Mouse (Mus musculus) right cerebral cortex, postnatal 4 days (tissue): ENCODE results near the gene Lfng.
A peak's percentile ranks its signal among the peaks of the same experiment; 100 is the strongest.

Experiments used
- DNase-seq: peaks from one replicate; pipeline ENCODE4 v3.0.0-alpha.2; 2022

Gene Lfng

DNA sequence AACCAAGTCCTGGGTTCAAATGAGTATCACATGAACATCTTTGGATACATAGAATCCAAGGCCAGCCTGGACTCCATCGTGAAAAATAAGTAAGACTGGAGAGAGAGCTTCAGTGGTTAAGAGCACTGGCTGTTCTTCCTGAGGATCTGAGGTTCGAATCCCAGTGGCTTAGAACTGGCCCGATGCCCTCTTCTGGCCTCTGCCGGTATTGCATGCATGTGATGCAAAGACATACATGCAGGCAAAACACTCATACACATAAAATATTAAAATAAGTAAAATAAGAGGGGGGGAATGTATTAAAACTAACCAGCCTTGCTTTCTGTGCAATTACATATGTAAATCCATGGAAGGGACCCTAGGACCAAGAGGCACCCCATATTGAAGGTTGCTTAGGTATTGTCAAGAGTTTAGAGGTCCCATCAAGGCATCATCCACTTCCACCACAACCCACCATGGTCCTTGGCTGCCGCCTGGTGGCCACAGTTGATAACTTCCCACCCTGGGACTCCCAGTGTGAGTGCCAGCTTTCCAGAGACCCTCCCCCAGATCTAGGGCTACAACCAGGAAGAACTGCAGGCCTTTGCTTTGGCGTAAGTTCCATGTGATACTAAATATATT, 12.1 kb downstream of the Lfng start:
- peak; percentile 83 for DNase-seq

DNA sequence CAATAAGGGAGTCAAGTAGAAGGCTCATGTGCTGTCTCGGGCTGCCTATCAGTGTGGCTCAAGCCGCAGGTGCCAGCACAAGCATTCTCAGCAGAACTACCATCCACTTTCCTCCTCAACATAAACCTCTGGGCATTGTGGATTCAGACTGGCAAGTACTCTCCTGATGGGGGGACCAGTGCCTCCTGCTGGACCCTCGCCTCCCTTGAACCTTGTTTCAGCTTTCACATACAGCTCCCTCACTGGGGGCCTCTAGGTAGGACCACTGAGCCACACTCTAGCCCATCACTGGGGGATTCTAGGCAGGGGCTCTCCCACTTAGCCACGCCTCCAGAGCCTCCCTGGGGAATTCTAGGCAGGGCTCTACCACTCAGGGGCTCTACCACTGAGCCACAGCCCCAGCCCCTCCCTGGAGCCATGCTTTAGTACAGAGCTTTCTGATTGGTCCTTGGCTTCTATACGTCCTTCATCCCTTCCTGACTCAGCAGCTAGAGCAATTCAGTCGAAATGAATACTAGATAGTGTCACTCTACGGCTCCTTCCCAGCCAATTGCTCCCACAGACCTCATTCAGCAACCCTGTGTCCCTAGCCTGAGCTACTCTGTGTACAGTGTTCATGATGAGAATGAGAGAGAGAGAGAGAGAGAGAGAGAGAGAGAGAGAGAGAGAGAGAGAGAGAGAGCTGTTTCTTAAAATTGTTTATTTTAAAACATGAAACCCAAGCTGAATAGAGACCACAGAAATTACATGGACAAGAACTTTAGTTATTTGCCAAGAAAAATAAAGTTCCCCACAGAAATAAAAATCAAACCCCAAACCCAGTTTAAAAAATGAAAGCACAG, 13.0 kb downstream of the Lfng start:
- DNase-seq = no peak

DNA sequence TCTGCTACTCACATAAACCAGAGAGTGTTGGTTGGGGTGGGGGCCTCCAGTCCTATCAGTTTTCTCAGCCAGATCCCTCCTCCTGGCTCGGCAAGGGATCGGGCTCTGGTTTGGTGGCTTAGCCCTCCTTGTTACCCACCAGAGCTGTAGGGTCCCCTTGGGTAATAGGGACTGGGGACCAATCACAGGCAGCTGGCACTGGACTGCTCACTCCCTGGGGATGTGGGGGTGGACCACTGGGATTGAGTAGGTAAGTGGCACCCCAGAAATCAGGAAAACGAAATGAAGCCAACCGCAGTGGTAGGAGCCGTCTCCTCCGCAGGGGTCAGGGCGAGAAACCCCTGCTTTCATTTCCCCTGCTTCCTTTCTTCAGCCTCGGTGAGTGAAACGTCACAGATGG, 14.0 kb downstream of the Lfng start:
- DNase-seq = no peak

DNA sequence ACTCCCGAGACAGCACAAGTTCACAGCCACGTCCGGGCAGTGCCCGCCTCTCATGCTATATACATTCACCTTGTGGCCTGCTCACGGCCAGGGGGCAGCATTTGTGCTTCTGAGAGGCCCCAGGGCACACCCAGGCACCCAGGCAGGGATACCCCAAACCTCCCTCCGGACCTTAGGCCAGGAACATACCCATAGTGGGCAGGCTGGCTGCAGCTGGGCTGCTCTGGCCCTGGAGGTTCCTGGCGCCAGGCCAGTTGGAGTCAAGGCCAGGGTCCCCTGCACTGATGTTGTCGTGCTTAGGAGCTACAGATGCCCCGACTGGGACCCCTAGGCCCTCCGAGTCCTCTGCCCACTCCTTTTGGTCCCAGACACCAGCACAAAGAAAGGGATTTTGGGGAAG, 14.4 kb downstream of the Lfng start:
- DNase-seq = peak; percentile 54

DNA sequence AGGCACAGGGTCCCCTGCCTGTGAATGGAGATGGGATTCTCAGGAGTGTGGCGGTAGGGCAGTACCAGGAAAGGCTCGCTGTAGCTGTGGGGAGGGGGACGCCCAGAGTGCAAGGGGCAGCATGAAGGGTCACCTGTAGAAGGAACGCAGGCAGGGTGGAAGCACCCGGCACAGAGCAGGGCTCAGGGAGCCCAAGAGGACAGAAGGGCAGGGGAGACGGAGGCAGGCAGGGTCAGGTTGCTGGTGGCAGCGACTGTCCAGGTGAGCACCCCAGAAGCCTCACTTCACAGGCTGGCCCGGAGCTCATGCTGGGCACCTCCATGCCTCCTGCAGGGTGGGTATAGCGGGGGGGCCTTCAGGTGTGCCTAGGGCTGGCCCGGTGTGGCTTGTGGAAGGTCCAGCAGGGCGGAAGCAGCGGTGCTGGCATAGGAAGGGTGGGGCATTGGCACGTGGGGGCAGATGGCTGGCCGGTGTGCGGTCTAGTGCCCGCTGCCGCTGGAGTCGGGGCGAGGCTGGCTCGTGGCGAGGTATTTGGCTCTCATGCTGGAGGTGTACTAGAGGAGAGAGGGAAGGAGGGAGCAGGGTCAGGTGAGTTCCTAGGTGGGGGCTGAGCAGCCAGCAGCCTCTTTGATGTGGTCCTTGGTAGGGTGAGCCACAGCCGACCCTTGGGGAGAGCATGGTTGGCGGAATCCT, 16.0 kb downstream of the Lfng start:
- no peak for DNase-seq

DNA sequence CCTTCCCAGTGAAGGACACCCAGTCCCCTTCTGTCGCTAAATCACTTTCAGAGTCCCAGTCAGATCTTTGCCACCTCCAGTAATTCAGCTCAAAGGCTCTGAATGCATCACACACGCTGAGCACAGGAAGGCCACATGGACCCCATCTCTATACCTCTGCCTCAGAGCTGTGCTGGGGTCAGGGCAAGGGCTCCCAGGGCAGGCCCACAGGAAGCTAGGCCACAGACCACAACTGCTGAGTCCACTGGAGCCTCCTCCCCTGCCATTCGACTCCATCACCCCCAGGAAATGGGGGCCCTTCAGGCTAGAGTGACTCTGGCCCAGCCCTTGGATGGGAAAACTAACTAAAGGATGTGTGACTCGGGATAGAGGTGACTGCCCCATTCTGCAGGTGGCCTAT, 16.7 kb downstream of the Lfng start:
- DNase-seq = no peak

DNA sequence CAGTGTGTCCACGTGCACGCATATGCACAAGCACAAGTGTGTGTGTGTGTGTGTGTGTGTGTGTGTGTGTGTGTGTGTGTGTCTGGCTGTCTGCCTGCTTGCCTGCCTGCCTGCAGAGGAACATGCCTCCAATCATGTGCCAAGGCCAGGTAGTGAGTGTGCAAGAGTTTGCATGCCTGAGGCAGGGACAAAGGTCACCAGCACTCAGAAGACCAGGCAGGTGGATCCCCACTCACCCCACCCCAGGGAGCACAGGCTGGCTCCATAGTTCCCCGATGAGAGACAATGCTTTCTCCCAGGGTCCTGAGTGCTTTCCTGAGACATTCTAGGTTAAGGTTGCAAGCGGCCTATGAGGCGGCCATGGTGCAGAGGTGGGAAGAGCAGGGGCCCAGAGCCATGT, 17.1 kb downstream of the Lfng start:
- DNase-seq = no peak

DNA sequence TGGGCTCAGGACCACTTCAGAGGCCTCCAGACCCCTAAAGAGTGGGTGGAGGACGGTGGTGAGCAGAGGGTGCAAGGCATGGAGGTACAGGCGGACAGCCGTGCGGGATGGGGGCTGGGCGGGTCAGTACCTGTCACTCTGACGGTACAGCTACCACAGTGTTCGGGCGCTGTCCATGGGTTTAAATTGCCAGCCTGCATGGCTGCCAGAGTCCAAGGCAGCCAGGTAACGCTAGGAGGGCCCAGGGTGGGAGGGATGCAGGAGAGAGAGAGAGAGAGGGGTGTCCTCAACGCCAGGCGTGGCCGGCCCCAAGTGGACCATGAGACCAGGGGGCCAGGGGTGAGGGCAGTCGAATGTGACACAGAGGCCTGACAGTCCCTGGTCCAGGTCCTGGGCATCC, 17.8 kb downstream of the Lfng start:
- DNase-seq = no peak

DNA sequence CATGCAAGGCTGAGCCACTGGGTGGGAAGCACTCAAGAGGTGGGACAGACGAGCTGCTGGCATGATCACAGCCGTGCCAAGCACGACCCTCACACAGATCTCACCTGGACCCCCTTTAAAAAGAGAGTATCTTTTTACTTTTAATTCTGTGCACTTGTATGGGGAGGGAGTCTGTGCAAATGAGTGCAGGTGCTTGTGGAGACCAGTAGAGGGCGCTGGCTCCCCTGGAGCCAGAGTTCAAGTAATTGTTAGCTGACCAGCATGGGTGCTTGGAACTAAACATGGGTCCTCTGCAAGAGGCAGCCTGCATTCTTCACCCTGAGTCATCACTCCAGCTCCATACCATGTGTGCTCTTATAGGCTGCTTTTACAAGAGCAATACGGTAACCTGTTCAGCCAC, 20.5 kb downstream of the Lfng start:
- DNase-seq = no peak

DNA sequence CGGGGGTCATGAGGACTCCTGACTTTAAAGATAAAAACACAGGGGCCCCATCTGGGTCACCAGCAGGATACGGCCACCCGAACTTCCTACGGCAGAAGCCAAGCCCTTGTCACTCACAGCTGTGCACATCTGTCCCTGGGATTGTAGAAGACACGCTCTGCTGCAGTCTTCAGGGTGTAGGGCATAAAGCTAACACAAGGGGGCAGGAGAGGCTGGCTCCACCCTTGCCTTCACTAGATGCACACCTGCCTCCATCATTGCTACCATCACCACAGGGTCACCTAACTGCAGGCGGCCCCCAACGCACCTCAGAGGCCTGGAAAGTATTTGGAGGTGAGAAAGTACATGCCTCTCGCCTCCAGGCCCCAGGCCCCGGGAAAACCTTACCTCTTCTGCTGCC, 21.9 kb downstream of the Lfng start:
- DNase-seq = no peak

DNA sequence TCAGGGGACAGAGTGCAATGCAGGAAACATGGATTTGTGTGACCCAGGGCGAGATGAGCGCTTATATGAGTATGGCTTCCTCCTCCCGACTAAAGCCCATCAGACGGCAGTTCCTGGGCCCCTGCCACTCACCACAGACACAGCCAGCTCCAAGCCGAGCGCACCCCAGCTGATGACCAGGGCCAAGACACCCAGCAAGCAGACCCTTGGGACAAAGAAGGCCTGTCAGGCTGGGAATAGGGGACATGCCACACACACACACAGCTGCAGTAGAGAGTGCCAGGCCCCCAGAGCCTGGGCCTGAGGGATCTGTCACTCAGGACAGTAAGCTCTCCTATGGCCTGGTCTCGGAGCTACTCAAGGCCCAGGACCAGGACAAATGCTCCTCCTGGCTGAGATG, 26.3 kb downstream of the Lfng start:
- DNase-seq = no peak

DNA sequence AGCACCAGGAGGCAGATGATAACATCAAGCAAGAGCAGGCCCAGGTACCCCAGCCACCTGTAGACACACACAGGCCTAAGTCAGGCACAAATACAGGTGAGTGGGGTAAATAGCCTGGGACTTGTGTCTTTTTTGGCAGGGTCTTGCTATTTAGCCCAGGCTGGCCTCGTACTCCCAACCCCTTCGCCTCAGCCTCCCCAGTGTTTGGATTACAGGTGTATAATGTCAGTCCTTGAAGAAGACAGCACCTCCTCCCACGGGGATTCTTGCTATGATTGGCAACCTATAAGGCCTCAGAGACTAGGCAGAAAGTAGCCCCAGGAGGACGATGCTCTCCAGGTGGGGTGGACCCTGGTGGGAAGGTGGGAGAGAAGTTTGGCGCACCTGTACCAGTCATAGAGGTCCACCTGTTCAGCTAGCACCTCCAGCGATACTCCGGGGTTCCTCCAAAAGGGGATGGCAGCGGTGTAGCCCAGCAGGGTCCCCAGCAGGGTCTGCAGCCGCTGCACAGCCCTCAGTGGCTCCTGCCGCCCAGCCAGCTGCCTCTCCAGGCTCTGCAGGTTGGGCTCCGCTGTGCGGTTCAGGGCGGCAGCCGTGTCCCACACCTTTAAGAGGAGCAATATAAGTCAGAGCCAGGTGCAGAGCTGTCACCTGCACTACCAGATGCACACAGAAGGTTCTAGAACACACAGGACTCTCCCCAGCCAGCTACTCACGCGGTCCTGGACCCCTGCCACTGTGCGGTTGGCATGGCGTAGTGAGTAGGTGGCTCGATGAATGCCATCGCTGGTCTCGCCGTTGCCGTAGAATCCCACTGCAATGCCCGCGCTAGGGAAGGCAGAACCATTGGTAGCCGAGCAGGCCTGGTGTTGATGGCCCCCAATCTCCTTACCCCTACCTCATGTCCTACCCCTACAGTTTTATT, 27.9 kb downstream of the Lfng start:
- DNase-seq = no peak

DNA sequence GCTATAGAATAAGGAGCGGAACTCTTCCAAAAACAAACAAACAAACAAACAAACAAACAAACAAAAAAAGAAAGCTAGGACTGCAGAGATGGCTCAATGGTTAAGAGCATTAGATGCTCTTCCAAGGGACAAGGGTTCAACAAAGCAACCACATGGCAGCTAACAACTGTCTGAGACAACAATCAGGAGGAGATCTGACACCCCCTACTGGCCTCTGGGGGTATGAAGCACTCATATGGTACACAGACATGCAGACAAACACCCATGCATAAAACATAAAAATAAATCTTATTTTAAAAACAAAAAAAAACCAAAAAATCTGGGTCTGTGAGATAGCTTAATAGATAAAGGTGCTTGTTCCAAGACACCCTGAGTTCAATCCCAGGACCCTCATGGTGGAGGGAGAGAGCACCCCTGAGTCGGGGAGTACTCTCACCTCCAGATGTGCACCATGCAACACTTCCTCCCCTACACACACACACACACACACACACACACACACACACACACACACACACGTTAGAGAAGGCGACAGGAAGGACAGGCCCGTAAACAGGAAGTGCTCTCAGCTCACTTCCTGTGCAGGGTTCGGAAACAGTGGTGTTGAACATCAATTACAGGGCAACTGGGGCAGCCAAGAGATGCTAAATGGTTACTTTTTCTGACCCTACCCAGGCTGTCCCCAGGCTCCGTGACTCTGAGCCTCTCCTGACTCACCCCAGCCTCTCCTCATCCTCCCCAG, 29.4 kb downstream of the Lfng start:
- no peak for DNase-seq

DNA sequence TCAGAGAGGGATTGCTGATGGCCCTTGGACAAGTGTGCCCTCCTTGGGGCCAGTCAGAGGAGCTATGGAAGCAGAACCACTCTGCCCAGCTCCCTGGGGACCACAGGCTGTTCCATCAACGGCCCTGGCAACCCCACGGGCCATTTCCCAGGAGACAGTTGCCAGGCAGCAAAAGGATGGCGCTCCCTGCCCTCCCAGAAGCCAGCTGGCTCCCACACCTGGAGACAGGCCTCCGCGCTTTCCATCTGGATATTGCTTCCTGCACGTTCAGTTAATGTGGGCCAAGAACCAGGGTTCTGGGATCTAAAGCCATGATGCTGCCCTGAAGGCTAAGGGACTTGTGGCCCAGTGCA, 29.9 kb downstream of the Lfng start:
- no peak for DNase-seq

DNA sequence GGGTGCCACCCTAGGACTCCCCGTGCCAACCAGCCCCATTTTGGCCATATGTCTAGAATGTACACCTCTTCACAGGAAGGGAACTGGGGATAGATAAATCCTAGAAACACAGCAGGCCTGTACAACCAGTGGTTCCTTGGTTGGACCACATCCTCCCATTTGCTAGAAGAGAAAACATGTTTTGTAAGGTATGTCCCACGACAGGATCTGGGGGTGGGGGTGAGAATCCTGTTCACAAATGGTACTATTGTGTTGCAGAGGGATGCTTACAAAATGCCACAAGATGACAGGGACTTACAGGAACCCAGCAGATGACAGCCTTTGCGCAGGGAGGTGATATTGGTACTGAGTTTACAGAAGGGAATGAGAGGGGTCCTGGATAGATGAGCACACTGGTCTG, 30.9 kb downstream of the Lfng start:
- DNase-seq = no peak

DNA sequence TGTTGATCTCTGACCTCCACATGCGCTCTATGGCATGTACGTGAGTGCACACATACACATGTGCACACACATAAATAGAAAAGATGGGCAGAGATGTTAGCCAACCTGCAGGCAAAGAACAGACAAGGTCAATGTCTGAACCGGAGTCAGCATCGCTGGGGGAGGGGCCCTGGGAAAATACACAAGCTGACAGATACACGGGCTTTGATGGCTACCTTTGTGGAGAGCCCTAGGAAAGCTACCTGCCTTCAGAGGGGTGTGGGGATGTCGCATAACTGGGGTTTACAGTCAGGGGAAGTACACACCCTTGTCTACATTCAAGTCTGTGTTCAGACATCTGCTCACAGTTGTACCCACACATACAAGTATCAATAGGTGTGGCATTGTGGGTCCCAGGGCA, 31.4 kb downstream of the Lfng start:
- no peak for DNase-seq

DNA sequence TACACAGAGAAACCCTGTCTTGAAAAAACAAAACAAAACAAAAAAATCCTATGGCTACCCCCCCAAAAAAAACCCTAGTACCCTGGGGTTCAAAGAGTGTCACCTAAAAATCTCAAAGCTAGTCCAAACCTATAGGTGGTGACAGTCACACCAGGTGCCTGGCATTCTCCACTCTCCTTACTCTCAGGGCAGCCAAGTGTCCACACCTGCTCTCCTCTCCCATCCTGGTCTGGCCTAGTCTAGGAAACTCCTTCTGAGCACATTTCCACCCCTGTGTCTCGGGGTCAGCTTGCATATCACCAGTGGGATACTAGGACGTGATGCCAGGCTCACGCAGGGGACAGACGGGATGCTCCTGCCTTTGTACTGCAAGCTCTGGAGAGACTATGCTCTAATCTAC, 32.2 kb downstream of the Lfng start:
- DNase-seq = no peak

DNA sequence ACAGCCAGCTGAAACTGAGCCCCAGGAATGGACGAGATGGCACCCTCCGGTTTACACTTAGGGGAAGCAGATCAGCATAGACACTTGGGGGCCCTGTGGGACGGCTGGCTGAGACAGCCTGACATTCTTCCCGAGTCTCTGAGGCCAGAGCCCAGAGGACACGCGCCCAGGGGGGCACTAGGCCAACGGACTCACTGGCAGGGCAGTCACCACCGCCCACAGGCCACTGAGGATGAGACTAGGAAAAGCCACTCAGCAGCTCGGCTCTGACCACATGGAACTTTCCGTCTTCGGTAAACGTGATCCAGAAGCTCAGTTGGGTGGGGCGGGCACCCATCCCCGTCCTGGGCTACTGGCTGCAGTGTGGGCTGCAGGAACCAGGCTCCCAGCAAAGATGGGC, 32.8 kb downstream of the Lfng start:
- peak; percentile 22 for DNase-seq

DNA sequence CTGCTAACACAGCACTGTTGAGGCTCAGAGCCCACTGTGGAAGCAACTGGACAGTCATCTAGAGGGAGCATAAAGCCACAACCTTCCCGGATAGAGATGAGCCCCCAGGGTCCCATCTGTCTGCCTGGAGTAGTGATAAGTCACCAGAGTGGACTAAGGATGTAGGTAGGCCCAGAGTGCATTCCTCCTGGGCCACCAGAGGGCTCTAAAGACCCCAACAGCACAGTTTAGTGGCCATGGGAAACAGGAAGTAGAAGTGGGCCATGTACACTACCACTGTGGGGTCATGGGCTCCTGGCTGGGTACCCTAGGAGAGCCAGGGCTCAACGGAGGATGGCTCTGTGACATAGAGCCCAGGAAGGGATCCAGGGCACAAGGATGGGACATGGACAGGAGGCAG, 33.7 kb downstream of the Lfng start:
- no peak for DNase-seq

DNA sequence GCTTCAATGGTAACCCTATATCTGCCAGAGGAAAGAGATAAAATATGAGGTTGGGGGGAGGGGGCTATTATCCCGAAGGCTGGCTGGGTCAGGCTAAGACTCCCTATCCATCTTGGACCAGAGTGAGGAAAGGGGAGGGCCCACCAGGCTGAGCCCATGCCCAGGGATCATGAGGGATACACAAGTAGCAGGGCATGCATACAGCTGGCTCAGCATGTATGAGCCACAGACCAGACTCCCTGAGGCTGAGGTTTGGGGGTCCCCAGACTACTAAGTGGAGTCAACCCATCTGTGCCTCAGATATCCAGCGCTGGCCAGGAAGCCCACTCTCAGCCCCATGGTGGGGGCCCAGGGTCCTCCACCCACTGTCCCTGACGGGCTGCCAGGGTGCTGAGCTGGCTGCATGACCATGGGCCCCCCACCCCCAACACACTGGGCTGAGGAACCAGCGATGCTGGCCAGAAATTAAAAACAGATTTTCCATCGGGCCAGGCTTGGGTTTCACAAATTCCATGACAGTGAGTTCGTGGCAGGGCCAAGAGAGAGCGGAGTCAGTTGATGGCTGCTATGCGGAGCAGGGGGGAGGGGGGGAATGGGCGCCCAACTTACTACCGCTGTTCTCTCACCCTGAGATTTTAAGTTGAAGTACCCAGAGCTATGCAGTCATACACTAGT, 34.3 kb downstream of the Lfng start:
- peak; percentile 18 for DNase-seq

DNA sequence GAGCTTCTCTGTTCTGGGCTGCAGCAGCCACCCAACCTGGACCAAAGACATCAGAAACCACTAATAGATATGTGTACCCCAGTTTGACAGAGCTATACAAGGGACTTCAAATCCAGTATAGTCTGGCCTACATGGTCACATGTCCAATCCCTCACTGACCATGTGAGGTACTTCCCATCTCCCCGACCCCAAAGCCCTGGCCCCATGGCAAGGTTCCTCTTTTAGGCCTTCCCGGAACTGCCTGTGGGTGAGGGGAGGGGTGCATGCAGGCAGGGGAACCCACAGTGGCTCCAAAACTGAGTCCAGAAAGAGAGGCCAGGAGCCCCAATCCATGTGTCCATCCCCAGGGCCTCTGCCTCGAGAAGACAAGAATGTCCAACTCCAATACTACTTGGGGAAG, 35.0 kb downstream of the Lfng start:
- DNase-seq = peak; percentile 6

DNA sequence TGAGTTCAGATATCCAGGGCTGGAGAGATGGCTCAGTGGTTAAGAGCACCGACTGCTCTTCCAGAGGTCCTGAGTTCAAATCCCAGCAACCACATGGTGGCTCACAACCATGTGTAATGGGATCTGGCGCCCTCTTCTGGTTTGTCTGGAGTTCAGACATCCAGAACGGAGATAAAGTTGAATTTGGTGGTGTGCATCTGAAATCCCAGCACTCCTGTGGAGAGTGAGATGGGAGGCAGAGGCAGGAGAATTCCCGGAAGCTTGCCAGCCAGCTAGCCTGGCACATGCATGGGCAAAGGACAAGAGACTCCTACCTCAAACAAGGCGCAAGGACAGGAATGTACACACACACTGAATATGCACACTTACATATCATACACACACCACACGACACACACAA, 37.1 kb downstream of the Lfng start:
- DNase-seq = no peak
